Mouse (Mus musculus): ENCODE results near the gene Otub2.
A peak's percentile ranks its signal among the peaks of the same experiment; 100 is the strongest.

Otub2 gene

DNA sequence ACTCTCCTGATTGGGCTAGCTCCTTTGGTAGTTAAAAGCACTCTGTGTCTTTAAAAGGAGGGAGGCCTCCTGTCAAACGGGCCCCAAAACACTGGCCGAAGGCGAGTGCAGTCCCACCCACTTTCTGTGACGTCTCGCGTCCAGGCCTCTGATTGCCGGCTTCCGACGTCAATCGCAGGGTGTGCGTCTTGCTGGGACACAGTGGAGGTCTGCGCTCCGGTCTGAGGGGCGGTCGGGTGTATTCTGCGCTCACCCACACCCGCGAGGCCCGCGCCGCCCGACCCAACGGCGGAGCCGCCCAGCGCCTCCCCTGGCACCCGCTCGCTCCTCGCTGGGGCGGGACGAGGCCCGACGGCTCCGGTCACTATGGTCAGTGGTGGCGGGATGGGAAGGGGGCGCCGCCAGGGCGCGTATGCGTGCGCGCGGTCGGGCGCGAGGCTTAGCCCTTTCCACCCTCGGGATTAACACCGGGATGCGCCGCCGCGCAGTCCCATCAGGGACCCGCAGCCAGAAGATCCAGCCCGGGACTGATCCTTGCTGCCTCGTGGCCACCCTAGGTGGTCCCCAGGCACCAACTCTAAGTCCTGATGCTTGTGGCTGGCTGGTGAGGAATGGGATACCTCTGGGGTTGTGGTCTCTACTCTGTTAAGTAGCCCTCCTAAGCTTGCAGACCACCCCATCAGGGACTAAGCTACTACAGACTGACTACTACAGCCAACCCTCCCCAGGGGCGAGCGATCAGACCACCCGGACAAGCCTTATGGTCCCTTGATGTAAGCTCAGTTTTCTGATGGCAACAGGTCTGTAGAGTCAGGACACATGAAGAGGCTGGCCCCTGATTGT is at the start of gene Otub2:
TSS of gene Otub2 (plus strand) at position 178 of the 843 bp plus-strand sequence.
- ATAC-seq (ENCODE audit: low TSS enrichment), result peak; percentile 93

DNA sequence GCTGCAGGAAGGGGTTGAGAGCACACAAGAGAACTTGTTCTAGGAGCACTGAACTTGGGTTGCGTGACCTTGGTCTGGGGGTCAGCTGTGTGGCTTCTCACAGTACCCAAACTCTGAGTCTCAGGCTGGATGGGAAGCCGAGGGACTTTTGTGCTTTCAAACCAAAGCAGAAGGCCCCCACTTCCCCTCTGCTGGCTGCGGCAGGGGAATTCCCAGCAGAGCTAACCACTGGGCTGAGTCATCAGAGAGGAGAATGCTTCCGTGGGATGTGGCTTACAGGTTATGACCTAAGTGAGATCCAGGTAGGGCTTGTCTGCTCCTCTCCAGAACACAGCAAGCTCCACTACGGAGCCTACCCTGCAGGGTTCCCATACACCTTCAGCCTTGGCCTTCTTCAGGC is 47.3 kb upstream of the Otub2 start:
- ATAC-seq (ENCODE audit: low TSS enrichment), result no peak

DNA sequence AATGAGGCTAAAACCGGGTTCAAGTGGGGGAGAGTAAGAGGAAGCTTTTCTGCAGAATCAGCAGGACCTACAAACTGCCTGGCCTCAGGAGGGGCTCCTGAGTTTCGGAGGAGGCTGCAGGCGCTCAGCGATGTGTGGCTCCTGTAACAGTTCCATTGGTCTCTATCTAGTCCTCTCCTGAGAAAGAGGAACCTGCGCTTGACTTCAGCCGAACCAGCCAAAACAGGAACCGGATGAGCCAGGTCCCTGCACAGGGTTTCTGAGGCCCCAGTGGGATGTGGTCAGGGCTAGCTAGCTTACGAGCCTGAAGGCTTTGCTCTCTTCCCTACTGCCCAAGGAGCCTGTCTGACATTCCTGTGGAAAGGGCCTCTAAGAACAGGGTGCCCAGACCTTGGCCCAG is 45.0 kb upstream of the Otub2 start:
- no peak for ATAC-seq (ENCODE audit: low TSS enrichment)

DNA sequence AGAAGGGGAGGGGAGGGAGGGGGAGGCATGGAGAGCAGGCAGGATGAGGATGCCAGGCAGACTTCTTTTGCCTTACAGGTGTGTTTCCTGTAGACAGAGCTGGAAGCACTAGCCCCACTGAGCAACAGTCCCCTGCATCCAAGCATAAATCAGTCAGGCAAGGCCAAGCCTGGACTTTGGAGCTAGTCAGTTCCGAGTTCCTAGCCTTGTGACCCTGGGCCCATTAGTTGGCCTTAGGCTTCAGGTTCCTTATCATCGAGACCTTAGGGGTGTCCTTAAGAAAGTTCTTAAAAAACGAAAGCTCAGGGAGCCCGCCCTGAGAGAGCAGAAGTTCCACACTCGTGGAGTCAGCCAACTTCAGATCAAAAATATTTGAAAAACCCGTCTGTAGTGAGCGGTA is 43.5 kb upstream of the Otub2 start:
- ATAC-seq (ENCODE audit: low TSS enrichment), result no peak

DNA sequence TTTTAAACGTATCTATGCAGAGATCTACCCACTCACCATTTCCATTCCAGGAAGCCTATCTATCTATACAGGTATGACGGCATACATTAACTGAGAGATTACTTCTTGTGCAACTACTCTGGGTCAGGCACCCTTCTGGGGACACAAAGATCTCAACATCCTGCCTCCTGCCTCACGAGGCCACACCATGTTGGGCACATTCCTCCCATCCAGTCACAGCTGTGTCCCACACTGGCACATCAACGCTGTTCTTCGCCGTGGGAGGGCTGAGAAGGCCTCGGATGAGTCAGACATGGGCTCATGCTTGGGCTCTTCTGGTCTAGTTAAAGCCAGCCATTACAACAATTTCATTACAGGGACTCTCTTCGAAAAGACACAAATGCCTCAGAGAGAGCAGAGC is 41.5 kb upstream of the Otub2 start:
- peak; percentile 83 for ATAC-seq (ENCODE audit: low TSS enrichment)

DNA sequence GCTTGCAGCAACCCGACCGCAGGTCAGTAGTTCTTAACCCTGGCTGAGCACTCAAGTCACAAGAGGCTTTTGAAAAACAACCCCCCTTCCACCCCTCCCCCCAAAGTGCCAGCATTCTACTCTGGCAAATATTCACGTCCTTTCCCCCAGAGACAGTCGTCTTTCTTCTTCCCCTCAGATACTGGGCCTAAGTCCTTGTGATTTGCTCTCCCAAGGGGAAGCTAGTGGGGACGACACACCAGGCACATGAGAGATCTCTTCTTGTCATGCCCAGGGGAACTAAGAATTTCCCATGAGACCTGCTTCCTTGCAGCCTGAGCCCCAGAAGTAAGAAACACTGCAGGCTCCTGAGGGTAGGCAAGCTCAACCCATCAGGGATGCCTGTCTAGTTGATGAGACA is 41.1 kb upstream of the Otub2 start:
- no peak for ATAC-seq (ENCODE audit: low TSS enrichment)

DNA sequence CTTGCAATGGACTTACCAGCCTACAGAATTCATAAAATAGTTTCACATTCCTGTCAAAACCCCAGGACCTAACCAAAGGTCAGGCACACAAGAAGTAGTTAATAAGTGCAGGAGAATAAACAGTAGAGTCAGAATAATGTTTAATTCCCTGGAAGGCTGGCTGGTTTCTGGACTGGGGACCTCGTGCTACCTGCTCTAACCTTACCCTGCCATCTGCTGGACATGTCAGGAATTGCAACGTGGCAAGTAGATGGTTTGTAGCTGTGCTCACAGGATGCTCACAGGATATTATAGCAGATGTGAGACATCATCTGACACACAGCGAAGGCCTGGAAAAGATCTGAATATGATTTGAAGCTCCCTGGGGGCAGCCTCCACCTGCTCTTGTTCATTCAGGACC is 40.0 kb upstream of the Otub2 start:
- ATAC-seq (ENCODE audit: low TSS enrichment), result peak; percentile 68; the same call in 1 of the 2 replicates

DNA sequence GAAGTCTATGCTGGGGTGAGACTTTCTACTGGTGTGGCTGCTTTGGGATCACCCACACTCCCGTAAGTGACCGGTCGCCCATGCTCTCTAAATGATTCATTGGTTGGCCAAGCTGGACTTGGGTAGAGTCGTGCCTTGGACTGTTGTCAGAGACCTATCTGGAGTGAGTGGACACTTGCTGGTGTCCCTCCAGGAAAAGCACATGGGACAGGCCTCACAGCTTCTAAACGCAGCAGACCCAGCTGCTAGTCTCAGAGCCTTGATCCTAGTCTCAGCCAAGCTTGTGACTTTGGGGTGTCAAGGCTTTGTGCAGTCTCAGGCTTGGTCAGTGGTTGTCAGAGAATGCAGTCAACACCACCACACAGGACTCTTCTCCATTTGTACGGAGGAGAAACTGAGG is 35.7 kb upstream of the Otub2 start:
- no peak for ATAC-seq (ENCODE audit: low TSS enrichment)

DNA sequence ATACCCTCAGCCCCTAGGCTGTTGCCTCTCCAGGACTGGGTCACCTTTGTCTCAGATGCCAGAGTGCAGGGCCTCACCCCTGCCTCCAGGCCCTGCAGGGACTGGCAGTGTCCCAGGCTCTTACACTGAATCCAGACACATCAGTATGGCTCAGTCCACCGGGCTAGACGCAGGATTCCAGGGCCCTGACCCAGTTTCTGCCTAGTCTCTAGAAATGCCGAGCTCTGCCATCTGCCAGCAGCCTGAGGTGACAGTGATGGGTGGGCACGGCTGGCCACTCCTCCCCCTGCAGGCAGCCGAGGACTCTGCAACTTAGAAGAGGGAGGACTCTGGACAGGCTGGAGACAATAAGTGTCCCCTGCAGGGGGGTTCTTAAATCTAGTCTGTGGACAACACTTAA is 34.9 kb upstream of the Otub2 start:
- peak; percentile 48 for ATAC-seq (ENCODE audit: low TSS enrichment)

DNA sequence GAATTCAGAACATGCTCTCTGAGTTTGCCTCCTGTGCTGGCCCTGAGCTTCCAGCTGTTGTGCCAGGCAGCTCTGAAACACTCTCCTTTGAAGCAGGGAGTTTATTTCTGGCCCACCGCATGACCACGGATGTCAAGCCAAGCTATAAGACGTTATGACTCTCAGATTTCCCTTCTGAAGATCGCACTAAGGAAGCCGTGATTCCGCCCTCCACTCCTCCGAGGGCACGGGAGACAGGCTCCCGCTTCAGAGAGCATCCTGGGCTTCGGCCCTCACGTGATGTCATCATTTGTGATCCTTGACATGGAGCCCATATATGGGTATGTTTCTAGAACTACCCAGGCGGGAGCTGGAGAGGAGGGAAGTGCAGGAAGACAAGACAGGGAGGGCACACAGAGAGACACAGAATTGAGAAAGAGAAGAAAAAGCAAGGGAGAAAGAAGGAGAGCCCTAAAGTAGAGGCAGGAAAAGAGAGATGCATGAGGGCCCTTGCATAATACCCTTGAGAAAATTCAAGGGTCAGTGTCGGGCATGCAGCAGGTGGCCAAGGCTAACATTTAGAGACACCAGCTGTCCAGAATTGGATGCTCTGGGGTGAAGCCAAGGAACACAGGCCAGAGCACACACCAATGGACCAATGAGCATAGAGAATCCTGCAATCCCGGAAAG is 32.6 kb upstream of the Otub2 start, which contains the start of gene Asb2:
TSS of gene Asb2 (minus strand) at position 256 of the 669 bp plus-strand sequence.
- ATAC-seq (ENCODE audit: low TSS enrichment), result no peak

DNA sequence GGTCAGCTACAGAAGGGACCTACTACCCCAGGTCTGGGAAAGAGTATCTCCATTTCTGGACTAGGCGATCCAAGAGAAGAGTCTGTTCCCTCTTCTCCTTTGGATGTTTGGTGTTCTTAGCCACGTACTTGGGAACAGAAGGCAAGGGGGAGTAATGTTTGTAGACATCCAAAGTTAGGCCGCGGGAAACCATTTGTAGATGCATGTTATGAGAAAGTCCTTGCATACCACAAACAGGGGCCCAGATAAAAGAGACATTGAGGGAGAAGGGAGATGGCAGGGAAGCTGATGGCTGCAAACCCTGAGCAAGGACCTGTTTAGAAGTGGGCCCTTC is 32.1 kb upstream of the Otub2 start:
- ATAC-seq (ENCODE audit: low TSS enrichment), result peak; percentile 33

DNA sequence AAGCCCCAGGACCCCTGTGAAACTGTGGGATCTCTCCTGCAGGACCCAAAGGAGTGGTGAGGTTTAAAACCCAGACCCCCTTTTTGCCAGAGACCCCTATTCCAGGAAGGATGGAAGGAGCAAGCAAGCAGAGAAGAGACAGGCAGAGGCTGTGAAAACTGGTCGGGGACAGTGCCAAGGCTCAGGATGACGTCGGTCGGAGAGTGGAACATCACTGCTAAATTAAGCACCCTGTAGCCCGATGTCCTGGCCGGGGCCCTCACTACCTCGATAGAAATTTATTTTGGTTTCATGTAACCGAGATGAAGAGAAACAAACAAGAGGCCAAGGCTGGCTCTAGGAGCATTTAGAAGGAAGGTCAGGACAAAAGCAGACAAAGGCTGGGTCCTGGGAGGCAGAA is 30.3 kb upstream of the Otub2 start:
- no peak for ATAC-seq (ENCODE audit: low TSS enrichment)

DNA sequence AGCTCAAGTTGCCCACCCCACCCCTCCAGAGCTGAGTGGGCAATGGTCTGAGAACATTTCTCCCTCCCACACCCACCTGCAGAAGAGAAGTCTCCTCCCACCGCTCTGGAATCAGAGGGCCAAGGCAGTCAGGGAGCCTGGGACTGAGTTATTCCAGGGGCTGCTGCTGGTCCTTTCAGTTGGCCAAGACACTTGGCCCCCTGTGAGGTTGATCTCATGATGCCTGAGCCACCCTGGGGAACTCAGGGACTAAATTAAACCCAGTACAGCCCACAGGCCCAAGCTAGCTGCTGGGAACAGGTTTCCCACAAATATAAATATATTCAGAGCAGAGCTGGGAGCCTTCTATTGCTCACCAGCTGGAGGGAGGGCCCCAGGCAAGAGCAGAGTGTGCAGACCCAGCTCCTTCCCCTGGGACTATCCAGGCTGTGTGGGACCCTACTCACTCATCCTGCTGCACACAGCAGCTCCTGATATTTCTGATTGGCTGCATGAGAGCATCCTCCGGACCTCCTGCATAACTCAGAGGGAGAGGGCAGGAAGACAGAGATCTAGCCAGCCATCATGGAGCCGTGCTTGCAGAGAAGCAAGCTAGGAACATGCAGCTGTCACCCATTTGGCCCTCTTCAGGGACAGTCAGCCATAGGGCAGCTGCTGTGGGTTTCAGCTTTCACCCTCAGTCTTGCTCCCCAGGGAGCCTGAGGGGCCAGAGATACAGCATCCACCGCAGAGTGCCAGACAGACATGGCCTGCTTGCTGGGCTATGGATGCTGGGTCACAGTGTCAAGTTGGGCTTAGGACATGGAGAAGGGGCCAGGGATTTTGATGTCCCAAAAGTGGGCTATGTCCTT is 29.3 kb upstream of the Otub2 start:
- peak; percentile 64 for ATAC-seq (ENCODE audit: low TSS enrichment)

DNA sequence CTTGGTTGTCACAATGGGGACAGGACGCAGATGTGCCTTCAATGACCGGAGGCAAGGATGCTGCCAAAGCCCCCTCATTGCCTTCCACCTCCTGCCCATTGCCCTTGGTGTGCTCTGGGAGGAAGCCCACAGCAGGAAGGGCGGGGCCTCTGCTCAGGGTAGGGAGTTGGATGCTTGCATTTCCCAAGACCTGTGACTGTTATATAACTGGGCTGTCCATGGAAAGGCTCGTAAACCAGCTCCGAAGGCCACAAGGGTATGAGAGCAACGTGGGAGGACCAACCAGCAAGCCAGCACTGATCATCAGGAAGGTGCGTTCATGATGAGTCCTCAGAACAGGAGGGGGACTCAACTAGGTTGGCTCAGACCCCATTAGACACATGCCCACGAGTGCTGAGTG is 27.7 kb upstream of the Otub2 start:
- no peak for ATAC-seq (ENCODE audit: low TSS enrichment)

DNA sequence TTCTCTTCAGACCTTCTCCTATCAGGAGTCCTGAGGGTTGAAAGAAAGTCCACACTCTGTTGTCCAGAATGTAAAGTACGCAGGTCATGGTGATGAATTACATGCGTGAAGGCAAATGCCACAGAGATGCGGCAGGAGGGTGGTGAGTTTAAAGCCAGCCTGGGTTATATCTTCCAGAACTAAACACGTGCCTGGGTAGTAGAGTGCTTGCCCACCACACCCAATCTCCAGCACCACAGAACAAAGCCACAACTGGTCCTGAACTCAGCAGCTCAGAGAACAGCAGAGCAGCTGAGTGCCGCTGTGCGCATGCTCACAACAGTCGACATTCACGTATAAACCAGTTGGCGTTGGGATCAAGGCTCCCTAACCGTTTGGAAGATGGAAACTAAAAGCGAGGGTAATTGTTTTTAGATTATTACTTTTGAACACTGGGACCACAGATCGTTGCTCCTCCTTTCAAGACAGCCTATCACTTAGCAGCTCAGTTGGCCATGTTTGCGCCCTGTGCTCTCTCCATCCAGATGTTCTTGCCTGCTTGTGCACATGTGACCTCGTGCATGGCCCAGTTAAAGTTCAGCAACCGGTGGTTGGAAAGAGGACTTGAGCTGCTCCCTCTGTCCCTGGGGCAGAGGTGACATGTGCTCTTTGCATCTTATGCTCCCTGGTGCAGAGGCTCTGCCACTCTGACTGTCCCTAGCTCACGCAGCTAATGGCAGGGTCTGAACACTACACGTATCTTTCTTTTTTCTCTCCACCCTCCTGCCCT is 26.8 kb upstream of the Otub2 start:
- no peak for ATAC-seq (ENCODE audit: low TSS enrichment)

DNA sequence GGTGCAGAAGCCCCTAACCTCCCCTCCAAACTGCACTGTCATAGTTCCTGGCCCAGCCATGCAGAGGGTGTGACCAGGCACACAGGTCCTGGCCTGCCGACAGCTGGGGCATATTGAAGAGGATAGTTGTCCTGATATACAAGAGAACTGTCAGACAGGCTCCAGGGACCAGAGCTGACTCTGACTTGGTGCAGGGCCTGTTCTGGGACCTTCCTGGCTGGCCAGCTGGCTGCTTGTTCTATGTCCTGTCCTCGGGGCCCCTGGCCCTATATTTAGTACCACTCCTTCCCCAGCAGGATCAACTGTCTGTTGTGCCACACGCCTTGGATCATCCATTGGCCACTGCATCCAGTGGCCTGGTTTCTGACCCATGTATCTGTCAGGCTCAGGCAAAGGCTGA is 26.1 kb upstream of the Otub2 start:
- ATAC-seq (ENCODE audit: low TSS enrichment), result no peak

DNA sequence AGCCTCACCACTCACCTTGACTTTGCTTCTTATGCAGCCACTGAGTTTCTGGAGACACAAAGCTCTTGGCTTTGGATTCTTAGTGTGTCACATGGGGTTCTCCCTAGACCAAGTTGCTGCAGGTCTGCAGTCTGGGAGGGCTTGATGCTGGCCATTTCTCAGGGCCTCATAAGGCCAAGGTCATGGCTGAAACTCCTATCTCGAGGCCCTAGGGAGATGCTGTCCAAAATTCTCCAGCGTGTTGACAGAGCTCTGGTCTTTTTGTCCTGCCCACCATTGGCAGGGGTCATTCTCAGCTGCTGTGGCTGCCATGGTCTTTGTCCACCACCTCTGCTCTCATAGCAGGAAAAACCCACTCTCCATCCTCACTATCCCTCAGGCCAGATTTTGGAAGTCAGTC is 21.3 kb upstream of the Otub2 start:
- no peak for ATAC-seq (ENCODE audit: low TSS enrichment)

DNA sequence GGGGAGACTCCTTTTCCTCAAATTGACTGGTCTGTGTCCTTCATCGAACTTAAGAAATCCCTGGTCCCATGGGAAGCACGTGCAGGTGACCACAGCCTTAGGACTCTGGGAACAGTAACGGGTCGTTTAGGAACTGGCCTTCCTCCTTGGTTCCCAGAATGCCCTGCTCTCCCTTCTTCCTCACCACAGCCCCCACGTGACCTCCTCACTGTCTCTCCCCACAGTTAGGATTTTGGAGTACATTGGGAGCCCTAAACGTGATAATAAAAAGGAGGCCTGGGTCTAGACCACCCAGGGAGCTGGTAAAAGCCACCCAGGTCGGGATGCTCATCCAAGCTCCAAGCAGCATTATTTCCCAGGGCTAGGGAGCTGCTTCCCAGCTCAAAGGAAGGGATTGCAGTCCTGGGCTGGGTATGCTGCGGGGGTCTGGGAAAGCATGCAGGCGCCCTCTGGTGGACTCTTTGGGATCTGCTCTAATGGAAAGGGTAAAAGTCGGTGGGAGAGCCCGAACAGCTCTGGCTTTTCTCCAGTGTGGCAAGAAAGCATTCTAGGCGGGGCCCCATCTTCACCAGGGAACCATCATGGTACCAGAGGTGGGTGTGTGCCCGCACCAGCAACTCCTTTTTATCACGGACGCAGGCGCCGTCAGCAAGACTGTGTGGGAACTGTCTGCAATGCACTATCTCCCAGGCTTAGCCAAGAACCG is 20.7 kb upstream of the Otub2 start:
- peak; percentile 51 for ATAC-seq (ENCODE audit: low TSS enrichment)

DNA sequence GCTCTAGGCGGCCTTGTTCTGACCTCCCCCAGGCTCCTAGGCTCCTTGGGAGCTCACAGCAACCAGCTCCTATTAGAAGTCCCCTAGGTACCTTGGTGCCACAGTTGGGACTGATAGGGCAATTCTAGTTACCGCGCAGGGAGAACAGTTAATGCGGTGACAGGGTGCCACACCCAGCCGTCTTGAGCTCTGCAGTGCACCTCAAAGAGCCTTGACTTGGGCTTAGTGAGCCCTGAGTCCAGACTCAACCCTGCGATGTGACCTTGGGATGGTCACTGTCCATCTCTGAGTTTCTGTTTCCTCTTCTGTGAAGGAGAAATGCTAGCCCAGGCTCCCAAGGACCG is 20.2 kb upstream of the Otub2 start:
- ATAC-seq (ENCODE audit: low TSS enrichment), result no peak

DNA sequence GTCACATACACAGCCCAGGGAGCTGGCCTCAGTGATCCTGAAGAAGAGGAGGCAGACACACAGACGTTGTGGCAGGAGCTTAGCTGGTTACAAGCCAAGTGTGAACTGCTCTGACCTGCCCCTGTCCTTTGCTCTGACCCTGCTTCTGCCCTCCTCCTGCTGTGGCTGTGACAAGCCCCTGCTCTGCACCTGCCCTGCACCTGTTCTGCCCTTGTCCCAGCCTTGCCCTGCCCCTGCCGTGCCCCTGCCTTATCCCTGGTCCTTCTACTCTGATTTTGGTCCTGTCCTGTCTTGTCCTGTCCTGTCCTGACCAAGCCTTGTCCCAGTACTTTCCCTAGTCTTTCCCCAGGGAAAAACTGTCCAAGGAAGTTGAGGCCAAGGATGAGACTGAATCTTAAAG is 19.7 kb upstream of the Otub2 start:
- no peak for ATAC-seq (ENCODE audit: low TSS enrichment)

DNA sequence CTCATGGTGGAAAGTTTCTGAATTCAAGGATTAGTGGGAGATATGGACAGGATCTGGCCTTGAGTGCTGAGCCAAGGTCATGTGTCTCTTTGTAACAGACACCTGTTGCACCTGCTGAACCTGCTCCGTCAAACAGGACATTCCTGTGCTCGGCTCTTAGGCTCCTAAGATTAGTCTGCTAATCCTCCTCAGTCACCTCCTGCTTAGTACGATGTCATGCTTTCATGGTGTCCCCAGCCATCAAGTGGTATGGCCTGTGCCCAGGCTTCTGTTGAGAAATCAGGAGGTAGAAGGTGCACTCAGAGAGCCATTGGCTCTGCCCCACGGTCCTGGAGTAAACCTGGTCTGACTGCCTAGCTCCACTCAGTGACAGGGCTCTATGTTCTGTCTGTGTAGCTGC is 17.6 kb upstream of the Otub2 start:
- no peak for ATAC-seq (ENCODE audit: low TSS enrichment)
